Mouse (Mus musculus): ENCODE measurements around the gene Tsc2. TPM values are rescaled to one million over a fixed set of nuclear protein-coding genes. Genes with fewer than 3 reads are reported as not detected.

The Tsc2 gene
- polyA plus RNA-seq, 1 experiment = 163 TPM

- Histone ChIP-seq H3K27ac (ENCODE audit: control insufficient read depth, insufficient read depth, low read length) (no peak overlapping the region), H3K4me1 (replicated peaks; ENCODE audit: control insufficient read depth, insufficient read depth, low read length) (peaks cover 12% of the 10 kb centered on the region), H3K27me3 (ENCODE audit: control insufficient read depth, insufficient read depth, low read length) (no peaks in the 10 kb centered on the region; the same call in 1 of the 2 replicates), H3K36me3 (ENCODE audit: control insufficient read depth, insufficient read depth, low read length) (no peaks in the 10 kb centered on the region), H3K4me3 (ENCODE audit: control insufficient read depth, insufficient read depth, low read length) (peak overlapping the region; percentile 48)
- TF ChIP-seq POLR2A (IDR thresholded peaks at IDR 0.05; ENCODE audit: control insufficient read depth, extremely low read depth, insufficient read depth, low read length, poor library complexity) (no peak), CTCF (IDR thresholded peaks at IDR 0.05; ENCODE audit: borderline replicate concordance, control insufficient read depth, extremely low read depth, insufficient read depth, low read length, poor library complexity) (no peak)
- 3% methylated on average over 35 of the region's 35 CpGs for WGBS
- peak; percentile 12 for DNase-seq
These were observed 17.2 kb upstream of the Tsc2 start for GRCm38 (mm10) chr17:24649581-24650069.

GRCm38 (mm10) chr17:24648731-24649377, 16.4 kb upstream of the Tsc2 start:
- 89% methylated on average over 10 of the region's 10 CpGs for WGBS
- Histone ChIP-seq H3K4me3 (ENCODE audit: control insufficient read depth, insufficient read depth, low read length) (no peak overlapping the region), H3K27me3 (ENCODE audit: control insufficient read depth, insufficient read depth, low read length) (no peaks in the 10 kb centered on the region; the same call in 1 of the 2 replicates), H3K4me1 (replicated peaks; ENCODE audit: control insufficient read depth, insufficient read depth, low read length) (peaks cover 11% of the 10 kb centered on the region), H3K27ac (ENCODE audit: control insufficient read depth, insufficient read depth, low read length) (no peak overlapping the region), H3K36me3 (ENCODE audit: control insufficient read depth, insufficient read depth, low read length) (no peaks in the 10 kb centered on the region)
- no peak for TF ChIP-seq POLR2A (IDR thresholded peaks at IDR 0.05; ENCODE audit: control insufficient read depth, extremely low read depth, insufficient read depth, low read length, poor library complexity)
- TF ChIP-seq CTCF (IDR thresholded peaks at IDR 0.05; ENCODE audit: borderline replicate concordance, control insufficient read depth, extremely low read depth, insufficient read depth, low read length, poor library complexity) = no peak
- DNase-seq = no peak

GRCm38 (mm10) chr17:24647493-24647892, 15.1 kb upstream of the Tsc2 start:
- Histone ChIP-seq H3K27me3 (ENCODE audit: control insufficient read depth, insufficient read depth, low read length) (no peaks in the 10 kb centered on the region; the same call in 1 of the 2 replicates), H3K4me1 (replicated peaks; ENCODE audit: control insufficient read depth, insufficient read depth, low read length) (peaks cover 10% of the 10 kb centered on the region), H3K27ac (ENCODE audit: control insufficient read depth, insufficient read depth, low read length) (no peak overlapping the region), H3K4me3 (ENCODE audit: control insufficient read depth, insufficient read depth, low read length) (no peak overlapping the region), H3K36me3 (ENCODE audit: control insufficient read depth, insufficient read depth, low read length) (no peaks in the 10 kb centered on the region)
- 92% methylated on average over 11 of the region's 11 CpGs for WGBS
- TF ChIP-seq POLR2A (IDR thresholded peaks at IDR 0.05; ENCODE audit: control insufficient read depth, extremely low read depth, insufficient read depth, low read length, poor library complexity) = no peak
- TF ChIP-seq CTCF (IDR thresholded peaks at IDR 0.05; ENCODE audit: borderline replicate concordance, control insufficient read depth, extremely low read depth, insufficient read depth, low read length, poor library complexity) = no peak
- DNase-seq = no peak

- WGBS = 93% methylated on average over 4 of the region's 4 CpGs
These were observed 14.0 kb upstream of the Tsc2 start for GRCm38 (mm10) chr17:24646381-24646780.

GRCm38 (mm10) chr17:24645916-24646315, 13.5 kb upstream of the Tsc2 start:
- TF ChIP-seq CTCF (IDR thresholded peaks at IDR 0.05; ENCODE audit: borderline replicate concordance, control insufficient read depth, extremely low read depth, insufficient read depth, low read length, poor library complexity) = no peak
- TF ChIP-seq POLR2A (IDR thresholded peaks at IDR 0.05; ENCODE audit: control insufficient read depth, extremely low read depth, insufficient read depth, low read length, poor library complexity) = no peak
- H3K36me3 ChIP-seq (ENCODE audit: control insufficient read depth, insufficient read depth, low read length) = no peaks in the 10 kb centered on the region
- H3K27me3 ChIP-seq (ENCODE audit: control insufficient read depth, insufficient read depth, low read length) = no peaks in the 10 kb centered on the region; the same call in 1 of the 2 replicates
- peaks cover 10% of the 10 kb centered on the region for H3K4me1 ChIP-seq (replicated peaks; ENCODE audit: control insufficient read depth, insufficient read depth, low read length)
- no peak overlapping the region for H3K27ac ChIP-seq (ENCODE audit: control insufficient read depth, insufficient read depth, low read length)
- no peak overlapping the region for H3K4me3 ChIP-seq (ENCODE audit: control insufficient read depth, insufficient read depth, low read length)
- no peak for DNase-seq
- WGBS = 92% methylated on average over 3 of the region's 3 CpGs

More at GRCm38 (mm10) chr17:24646381-24646780, 14.0 kb upstream of the Tsc2 start:
- no peak for DNase-seq
- H3K36me3 ChIP-seq (ENCODE audit: control insufficient read depth, insufficient read depth, low read length) = no peaks in the 10 kb centered on the region
- TF ChIP-seq POLR2A (IDR thresholded peaks at IDR 0.05; ENCODE audit: control insufficient read depth, extremely low read depth, insufficient read depth, low read length, poor library complexity) (no peak), CTCF (IDR thresholded peaks at IDR 0.05; ENCODE audit: borderline replicate concordance, control insufficient read depth, extremely low read depth, insufficient read depth, low read length, poor library complexity) (no peak)
- H3K27ac ChIP-seq (ENCODE audit: control insufficient read depth, insufficient read depth, low read length) = no peak overlapping the region
- H3K4me1 ChIP-seq (replicated peaks; ENCODE audit: control insufficient read depth, insufficient read depth, low read length) = peaks cover 10% of the 10 kb centered on the region
- H3K4me3 ChIP-seq (ENCODE audit: control insufficient read depth, insufficient read depth, low read length) = no peak overlapping the region
- no peaks in the 10 kb centered on the region; the same call in 1 of the 2 replicates for H3K27me3 ChIP-seq (ENCODE audit: control insufficient read depth, insufficient read depth, low read length)

- Histone ChIP-seq H3K27ac (ENCODE audit: control insufficient read depth, insufficient read depth, low read length) (no peak overlapping the region), H3K4me3 (ENCODE audit: control insufficient read depth, insufficient read depth, low read length) (no peak overlapping the region), H3K27me3 (ENCODE audit: control insufficient read depth, insufficient read depth, low read length) (no peaks in the 10 kb centered on the region; the same call in 1 of the 2 replicates), H3K4me1 (replicated peaks; ENCODE audit: control insufficient read depth, insufficient read depth, low read length) (peaks cover 7% of the 10 kb centered on the region), H3K36me3 (ENCODE audit: control insufficient read depth, insufficient read depth, low read length) (no peaks in the 10 kb centered on the region)
- 91% methylated on average over 9 of the region's 9 CpGs for whole genome bisulfite sequencing
- DNase-seq = no peak
- TF ChIP-seq POLR2A (IDR thresholded peaks at IDR 0.05; ENCODE audit: control insufficient read depth, extremely low read depth, insufficient read depth, low read length, poor library complexity) (no peak), CTCF (IDR thresholded peaks at IDR 0.05; ENCODE audit: borderline replicate concordance, control insufficient read depth, extremely low read depth, insufficient read depth, low read length, poor library complexity) (no peak)
These were observed 12.7 kb upstream of the Tsc2 start for GRCm38 (mm10) chr17:24644875-24645721.
